Mouse (Mus musculus) ES-Bruce4 (cell line): ENCODE data around the gene Zdhhc13.
A peak's percentile ranks its signal among the peaks of the same experiment; 100 is the strongest.

Source experiments
- CTCF ChIP-seq: IDR thresholded peaks from one replicate; pipeline ENCODE4 v1.8.1; 2011; ENCODE audit warnings: low read depth, low read length
- EP300 ChIP-seq: IDR thresholded peaks from 2 replicates; pipeline ENCODE4 v1.6.1; 2011; ENCODE audit warnings: low read depth, low read length; ENCODE audit not compliant: insufficient read depth
- POLR2A ChIP-seq: IDR thresholded peaks from one replicate; pipeline ENCODE4 v1.8.1; 2011; ENCODE audit warnings: low read length; ENCODE audit not compliant: insufficient read depth

- TF ChIP-seq CTCF (peak; percentile 35), POLR2A (no peak), EP300 (no peak)
These were observed 87.7 kb downstream of the Zdhhc13 start for GRCm38 (mm10) chr7:48876526-48876925.
